Mouse (Mus musculus): ENCODE data around the gene Tceal1. TPM values are rescaled to one million over a fixed set of nuclear protein-coding genes. Genes with fewer than 3 reads are reported as not detected.
A peak's percentile ranks its signal among the peaks of the same experiment; 100 is the strongest.

Tceal1 gene
- polyA plus RNA-seq, 1 experiment from 2014 or later, result 11.1 TPM

- Histone ChIP-seq H3K9ac (replicated peaks; ENCODE audit: low read depth, low read length) (peak overlapping the region; percentile 36), H3K4me1 (ENCODE audit: control insufficient read depth, insufficient read depth, low read length) (peaks cover 3% of the 10 kb centered on the region; the same call in 1 of the 2 replicates), H3K27me3 (ENCODE audit: control insufficient read depth, insufficient read depth, low read length) (no peaks in the 10 kb centered on the region), H3K9me3 (ENCODE audit: control insufficient read depth, low read depth, low read length) (no peaks in the 10 kb centered on the region), H3K27ac (ENCODE audit: low read length) (peak overlapping the region; percentile 88), H3K4me3 (ENCODE audit: low read depth, low read length) (peak overlapping the region; percentile 32), H3K36me3 (ENCODE audit: control insufficient read depth, insufficient read depth, low read length) (peaks cover 4% of the 10 kb centered on the region; the same call in 1 of the 2 replicates), H3K4me2 (replicated peaks; ENCODE audit: low read depth, low read length) (peak overlapping the region; percentile 43)
- ATAC-seq (ENCODE audit: insufficient number of reproducible peaks, insufficient read depth, low FRiP score, low read depth), result no peak
- 20% methylated on average over 10 of the region's 10 CpGs for WGBS
Observed at GRCm38 (mm10) chrX:136742241-136742640, 34.5 kb downstream of the Tceal1 start.

- peak overlapping the region; percentile 88 for H3K27ac ChIP-seq (ENCODE audit: low read length)
- WGBS, result 27% methylated on average over 5 of the region's 5 CpGs
- H3K36me3 ChIP-seq (ENCODE audit: control insufficient read depth, insufficient read depth, low read length), result peaks cover 4% of the 10 kb centered on the region; the same call in 1 of the 2 replicates
- H3K4me1 ChIP-seq (ENCODE audit: control insufficient read depth, insufficient read depth, low read length), result peaks cover 3% of the 10 kb centered on the region; the same call in 1 of the 2 replicates
- ATAC-seq (ENCODE audit: insufficient number of reproducible peaks, insufficient read depth, low FRiP score, low read depth), result no peak
- peak overlapping the region; percentile 36 for H3K9ac ChIP-seq (replicated peaks; ENCODE audit: low read depth, low read length)
- no peaks in the 10 kb centered on the region for H3K9me3 ChIP-seq (ENCODE audit: control insufficient read depth, low read depth, low read length)
- H3K4me2 ChIP-seq (replicated peaks; ENCODE audit: low read depth, low read length), result peak overlapping the region; percentile 43
- no peaks in the 10 kb centered on the region for H3K27me3 ChIP-seq (ENCODE audit: control insufficient read depth, insufficient read depth, low read length)
- H3K4me3 ChIP-seq (ENCODE audit: low read depth, low read length), result peak overlapping the region; percentile 32
Observed at GRCm38 (mm10) chrX:136742661-136743103, 34.9 kb downstream of the Tceal1 start.

GRCm38 (mm10) chrX:136743459-136743858, 35.7 kb downstream of the Tceal1 start, which contains the start of gene Morf4l2:
TSS of gene Morf4l2 (minus strand) at chrX:136743690.
- peak within 1 kb of the TSS; percentile 36 for H3K9ac ChIP-seq (replicated peaks; ENCODE audit: low read depth, low read length)
- ATAC-seq (ENCODE audit: insufficient number of reproducible peaks, insufficient read depth, low FRiP score, low read depth), result no peak
- WGBS, result 88% methylated on average over 12 of the region's 12 CpGs
- H3K36me3 ChIP-seq (ENCODE audit: control insufficient read depth, insufficient read depth, low read length), result peaks cover under 1% of the 10 kb centered on the region; the same call in 1 of the 2 replicates
- H3K4me1 ChIP-seq (ENCODE audit: control insufficient read depth, insufficient read depth, low read length), result peaks cover 3% of the 10 kb centered on the region; the same call in 1 of the 2 replicates
- H3K27ac ChIP-seq (ENCODE audit: low read length), result peak within 1 kb of the TSS; percentile 88
- H3K9me3 ChIP-seq (ENCODE audit: control insufficient read depth, low read depth, low read length), result no peaks in the 10 kb centered on the region
- no peaks in the 10 kb centered on the region for H3K27me3 ChIP-seq (ENCODE audit: control insufficient read depth, insufficient read depth, low read length)
- H3K4me2 ChIP-seq (replicated peaks; ENCODE audit: low read depth, low read length), result peak within 1 kb of the TSS; percentile 43
- H3K4me3 ChIP-seq (ENCODE audit: low read depth, low read length), result peak within 1 kb of the TSS; percentile 32

GRCm38 (mm10) chrX:136744663-136745062, 36.9 kb downstream of the Tceal1 start:
- no peaks in the 10 kb centered on the region for H3K9me3 ChIP-seq (ENCODE audit: control insufficient read depth, low read depth, low read length)
- no peak overlapping the region for H3K27ac ChIP-seq (ENCODE audit: low read length)
- no peak overlapping the region for H3K9ac ChIP-seq (replicated peaks; ENCODE audit: low read depth, low read length)
- no peaks in the 10 kb centered on the region for H3K36me3 ChIP-seq (ENCODE audit: control insufficient read depth, insufficient read depth, low read length)
- ATAC-seq (ENCODE audit: insufficient number of reproducible peaks, insufficient read depth, low FRiP score, low read depth), result no peak
- WGBS, result 79% methylated on average over 8 of the region's 8 CpGs
- H3K4me2 ChIP-seq (replicated peaks; ENCODE audit: low read depth, low read length), result no peak overlapping the region
- H3K4me3 ChIP-seq (ENCODE audit: low read depth, low read length), result no peak overlapping the region
- H3K4me1 ChIP-seq (ENCODE audit: control insufficient read depth, insufficient read depth, low read length), result no peaks in the 10 kb centered on the region
- H3K27me3 ChIP-seq (ENCODE audit: control insufficient read depth, insufficient read depth, low read length), result no peaks in the 10 kb centered on the region

- 71% methylated on average over 4 of the region's 4 CpGs for WGBS
- no peaks in the 10 kb centered on the region for H3K4me1 ChIP-seq (ENCODE audit: control insufficient read depth, insufficient read depth, low read length)
- no peaks in the 10 kb centered on the region for H3K9me3 ChIP-seq (ENCODE audit: control insufficient read depth, low read depth, low read length)
- H3K27me3 ChIP-seq (ENCODE audit: control insufficient read depth, insufficient read depth, low read length), result no peaks in the 10 kb centered on the region
- H3K4me3 ChIP-seq (ENCODE audit: low read depth, low read length), result no peak overlapping the region
- no peaks in the 10 kb centered on the region for H3K36me3 ChIP-seq (ENCODE audit: control insufficient read depth, insufficient read depth, low read length)
- H3K9ac ChIP-seq (replicated peaks; ENCODE audit: low read depth, low read length), result no peak overlapping the region
- H3K4me2 ChIP-seq (replicated peaks; ENCODE audit: low read depth, low read length), result no peak overlapping the region
- ATAC-seq (ENCODE audit: insufficient number of reproducible peaks, insufficient read depth, low FRiP score, low read depth), result no peak
- H3K27ac ChIP-seq (ENCODE audit: low read length), result no peak overlapping the region
Observed at GRCm38 (mm10) chrX:136749329-136749728, 41.5 kb downstream of the Tceal1 start.

- Histone ChIP-seq H3K27ac (ENCODE audit: low read length) (no peak overlapping the region), H3K4me2 (replicated peaks; ENCODE audit: low read depth, low read length) (no peak overlapping the region), H3K9ac (replicated peaks; ENCODE audit: low read depth, low read length) (no peak overlapping the region), H3K4me3 (ENCODE audit: low read depth, low read length) (no peak overlapping the region), H3K27me3 (ENCODE audit: control insufficient read depth, insufficient read depth, low read length) (no peaks in the 10 kb centered on the region), H3K4me1 (ENCODE audit: control insufficient read depth, insufficient read depth, low read length) (no peaks in the 10 kb centered on the region), H3K36me3 (ENCODE audit: control insufficient read depth, insufficient read depth, low read length) (peaks cover 3% of the 10 kb centered on the region; the same call in 1 of the 2 replicates), H3K9me3 (ENCODE audit: control insufficient read depth, low read depth, low read length) (no peaks in the 10 kb centered on the region)
- WGBS, result 88% methylated on average over 3 of the region's 3 CpGs
- ATAC-seq (ENCODE audit: insufficient number of reproducible peaks, insufficient read depth, low FRiP score, low read depth), result no peak
Observed at GRCm38 (mm10) chrX:136755464-136755863, 47.7 kb downstream of the Tceal1 start.

Other genes with a start within 250 kb of the Tceal1 start
- not detected in 2 replicates for gene Kir3dl1, start 190.0 kb upstream of the Tceal1 start, polyA plus RNA-seq (2014; fragmentation: Nextera tagmentation; extraction: Ambion mirVana)
- not detected in 2 replicates for gene Kir3dl2, start 163.9 kb upstream of the Tceal1 start, polyA plus RNA-seq (2014; fragmentation: Nextera tagmentation; extraction: Ambion mirVana)
- gene Tceal3, start 117.1 kb upstream of the Tceal1 start, polyA plus RNA-seq (2014; fragmentation: Nextera tagmentation; extraction: Ambion mirVana), result 7.1 and 8.4 TPM in 2 replicates
- 523 and 569 TPM in 2 replicates for gene Morf4l2, start 35.7 kb downstream of the Tceal1 start, polyA plus RNA-seq (2014; fragmentation: Nextera tagmentation; extraction: Ambion mirVana)
- gene Glra4, start 72.2 kb downstream of the Tceal1 start, polyA plus RNA-seq (2014; fragmentation: Nextera tagmentation; extraction: Ambion mirVana), result 0.14 TPM in 1 of 2 replicates, not detected in the other
- 5.5 and 6.5 TPM in 2 replicates for gene Plp1, start 114.7 kb downstream of the Tceal1 start, polyA plus RNA-seq (2014; fragmentation: Nextera tagmentation; extraction: Ambion mirVana)
- 0.88 and 0.97 TPM in 2 replicates for gene Rab9b, start 160.8 kb downstream of the Tceal1 start, polyA plus RNA-seq (2014; fragmentation: Nextera tagmentation; extraction: Ambion mirVana)
- gene H2bfm, start 219.3 kb downstream of the Tceal1 start, polyA plus RNA-seq (2014; fragmentation: Nextera tagmentation; extraction: Ambion mirVana), result not detected in 2 replicates

Data from stomach, embryonic 14.5 days (tissue).